Mouse (Mus musculus): ENCODE measurements at regions not wholly inside any gene's neighbourhood (a gene's known extent, or its start where the extent isn't known, plus 50 kb on each side); places are given as distances from the start of the nearest gene placed in this dataset.

- TF ChIP-seq CTCF (IDR thresholded peaks at IDR 0.05; ENCODE audit: extremely low read depth, insufficient read depth, insufficient read length, insufficient replicate concordance): no peak
- no peak for TF ChIP-seq POLR2A (IDR thresholded peaks at IDR 0.05; ENCODE audit: low read depth, low read length)
- H3K4me1 ChIP-seq (ENCODE audit: control insufficient read depth, insufficient read depth, insufficient read length): no peaks in the 10 kb centered on the region
- H3K27me3 ChIP-seq (ENCODE audit: control insufficient read depth, insufficient read depth, low read length): no peaks in the 10 kb centered on the region
- DNase-seq (ENCODE audit: low read depth in 1 of 2, low spot score in 2 of 2): no peak
- H3K36me3 ChIP-seq (ENCODE audit: control insufficient read depth, insufficient read depth, low read length): no peaks in the 10 kb centered on the region
- H3K4me3 ChIP-seq (ENCODE audit: extremely low read depth, insufficient read depth, insufficient read length): no peak overlapping the region
- WGBS: 47% methylated on average over 2 of the region's 2 CpGs
- no peak overlapping the region for H3K27ac ChIP-seq (ENCODE audit: insufficient read depth, low read length)
Measured at GRCm38 (mm10) chr11:18676876-18677275, 341.9 kb downstream of the Meis1 start.

- TF ChIP-seq CTCF (IDR thresholded peaks at IDR 0.05; ENCODE audit: extremely low read depth, insufficient read depth, insufficient read length, insufficient replicate concordance) (no peak), POLR2A (IDR thresholded peaks at IDR 0.05; ENCODE audit: low read depth, low read length) (no peak)
- Histone ChIP-seq H3K36me3 (ENCODE audit: control insufficient read depth, insufficient read depth, low read length) (no peaks in the 10 kb centered on the region), H3K27me3 (ENCODE audit: control insufficient read depth, insufficient read depth, low read length) (no peaks in the 10 kb centered on the region), H3K4me1 (ENCODE audit: control insufficient read depth, insufficient read depth, insufficient read length) (no peaks in the 10 kb centered on the region), H3K27ac (ENCODE audit: insufficient read depth, low read length) (no peak overlapping the region), H3K4me3 (ENCODE audit: extremely low read depth, insufficient read depth, insufficient read length) (no peak overlapping the region)
- WGBS: 89% methylated on average over 2 of the region's 2 CpGs
- no peak for DNase-seq (ENCODE audit: low read depth in 1 of 2, low spot score in 2 of 2)
Measured at GRCm38 (mm10) chr11:18670967-18671366, 347.8 kb downstream of the Meis1 start.

GRCm38 (mm10) chr11:18669322-18669721, 349.5 kb downstream of the Meis1 start:
- Histone ChIP-seq H3K4me1 (ENCODE audit: control insufficient read depth, insufficient read depth, insufficient read length) (no peaks in the 10 kb centered on the region), H3K4me3 (ENCODE audit: extremely low read depth, insufficient read depth, insufficient read length) (no peak overlapping the region), H3K36me3 (ENCODE audit: control insufficient read depth, insufficient read depth, low read length) (no peaks in the 10 kb centered on the region), H3K27ac (ENCODE audit: insufficient read depth, low read length) (no peak overlapping the region), H3K27me3 (ENCODE audit: control insufficient read depth, insufficient read depth, low read length) (no peaks in the 10 kb centered on the region)
- no peak for TF ChIP-seq POLR2A (IDR thresholded peaks at IDR 0.05; ENCODE audit: low read depth, low read length)
- no peak for TF ChIP-seq CTCF (IDR thresholded peaks at IDR 0.05; ENCODE audit: extremely low read depth, insufficient read depth, insufficient read length, insufficient replicate concordance)
- no peak for DNase-seq (ENCODE audit: low read depth in 1 of 2, low spot score in 2 of 2)
- 86% methylated on average over 2 of the region's 2 CpGs for WGBS

- Histone ChIP-seq H3K4me1 (ENCODE audit: control insufficient read depth, insufficient read depth, insufficient read length) (no peaks in the 10 kb centered on the region), H3K36me3 (ENCODE audit: control insufficient read depth, insufficient read depth, low read length) (no peaks in the 10 kb centered on the region), H3K4me3 (ENCODE audit: extremely low read depth, insufficient read depth, insufficient read length) (no peak overlapping the region), H3K27ac (ENCODE audit: insufficient read depth, low read length) (no peak overlapping the region), H3K27me3 (ENCODE audit: control insufficient read depth, insufficient read depth, low read length) (no peaks in the 10 kb centered on the region)
- TF ChIP-seq CTCF (IDR thresholded peaks at IDR 0.05; ENCODE audit: extremely low read depth, insufficient read depth, insufficient read length, insufficient replicate concordance) (no peak), POLR2A (IDR thresholded peaks at IDR 0.05; ENCODE audit: low read depth, low read length) (no peak)
- WGBS: 84% methylated on average over 1 of the region's 1 CpGs
- DNase-seq (ENCODE audit: low read depth in 1 of 2, low spot score in 2 of 2): no peak
Measured at GRCm38 (mm10) chr11:18656358-18656757, 362.4 kb downstream of the Meis1 start.

- WGBS: 76% methylated on average over 5 of the region's 5 CpGs
- H3K27me3 ChIP-seq (ENCODE audit: control insufficient read depth, insufficient read depth, low read length): no peaks in the 10 kb centered on the region
- TF ChIP-seq POLR2A (IDR thresholded peaks at IDR 0.05; ENCODE audit: low read depth, low read length) (no peak), CTCF (IDR thresholded peaks at IDR 0.05; ENCODE audit: extremely low read depth, insufficient read depth, insufficient read length, insufficient replicate concordance) (no peak)
- H3K4me1 ChIP-seq (ENCODE audit: control insufficient read depth, insufficient read depth, insufficient read length): no peaks in the 10 kb centered on the region
- no peak overlapping the region for H3K4me3 ChIP-seq (ENCODE audit: extremely low read depth, insufficient read depth, insufficient read length)
- no peak overlapping the region for H3K27ac ChIP-seq (ENCODE audit: insufficient read depth, low read length)
- DNase-seq (ENCODE audit: low read depth in 1 of 2, low spot score in 2 of 2): no peak
- no peaks in the 10 kb centered on the region for H3K36me3 ChIP-seq (ENCODE audit: control insufficient read depth, insufficient read depth, low read length)
Measured at GRCm38 (mm10) chr11:18631975-18632773, 386.6 kb downstream of the Meis1 start.

- H3K27ac ChIP-seq (ENCODE audit: insufficient read depth, low read length): no peak overlapping the region
- H3K4me1 ChIP-seq (ENCODE audit: control insufficient read depth, insufficient read depth, insufficient read length): no peaks in the 10 kb centered on the region
- no peak for DNase-seq (ENCODE audit: low read depth in 1 of 2, low spot score in 2 of 2)
- H3K36me3 ChIP-seq (ENCODE audit: control insufficient read depth, insufficient read depth, low read length): no peaks in the 10 kb centered on the region
- 88% methylated on average over 7 of the region's 7 CpGs for WGBS
- no peaks in the 10 kb centered on the region for H3K27me3 ChIP-seq (ENCODE audit: control insufficient read depth, insufficient read depth, low read length)
- no peak overlapping the region for H3K4me3 ChIP-seq (ENCODE audit: extremely low read depth, insufficient read depth, insufficient read length)
- TF ChIP-seq POLR2A (IDR thresholded peaks at IDR 0.05; ENCODE audit: low read depth, low read length) (no peak), CTCF (IDR thresholded peaks at IDR 0.05; ENCODE audit: extremely low read depth, insufficient read depth, insufficient read length, insufficient replicate concordance) (no peak)
Measured at GRCm38 (mm10) chr11:18631570-18631969, 387.2 kb downstream of the Meis1 start.

- H3K4me3 ChIP-seq (ENCODE audit: extremely low read depth, insufficient read depth, insufficient read length): no peak overlapping the region
- 93% methylated on average over 3 of the region's 3 CpGs for WGBS
Measured at GRCm38 (mm10) chr11:18621777-18622176, 397.0 kb downstream of the Meis1 start.

More at GRCm38 (mm10) chr11:18621777-18622176, 397.0 kb downstream of the Meis1 start:
- Histone ChIP-seq H3K27ac (ENCODE audit: insufficient read depth, low read length) (no peak overlapping the region), H3K36me3 (ENCODE audit: control insufficient read depth, insufficient read depth, low read length) (no peaks in the 10 kb centered on the region), H3K4me1 (ENCODE audit: control insufficient read depth, insufficient read depth, insufficient read length) (no peaks in the 10 kb centered on the region), H3K27me3 (ENCODE audit: control insufficient read depth, insufficient read depth, low read length) (no peaks in the 10 kb centered on the region)
- TF ChIP-seq POLR2A (IDR thresholded peaks at IDR 0.05; ENCODE audit: low read depth, low read length): no peak
- TF ChIP-seq CTCF (IDR thresholded peaks at IDR 0.05; ENCODE audit: extremely low read depth, insufficient read depth, insufficient read length, insufficient replicate concordance): no peak
- no peak for DNase-seq (ENCODE audit: low read depth in 1 of 2, low spot score in 2 of 2)

All from spleen, adult 2 months (tissue).